Mouse (Mus musculus) heart, postnatal 25 days (tissue): Measurements from ENCODE around the gene Bbs2. TPM values are rescaled to one million over a fixed set of nuclear protein-coding genes. Genes with fewer than 3 reads are reported as not detected.

Source experiments
- DNase-seq: peaks from one replicate; pipeline ENCODE4 v3.0.0; 2022; ENCODE audit warnings: low spot score
- intact Hi-C: fragments of 180-260 bp; cut with DNase I; formaldehyde crosslinking; loops from one replicate; pipeline ENCODE4 v1.15.1; 2025
- total RNA-seq, 2 experiments: library from RNA; stranded (reverse); gene quantifications; 2 replicates each; pipeline ENCODE4 v1.2.3; 2021

Bbs2 gene
- total RNA-seq, 2 experiments from 2014 or later: 4.2 to 7.4 TPM

DNA sequence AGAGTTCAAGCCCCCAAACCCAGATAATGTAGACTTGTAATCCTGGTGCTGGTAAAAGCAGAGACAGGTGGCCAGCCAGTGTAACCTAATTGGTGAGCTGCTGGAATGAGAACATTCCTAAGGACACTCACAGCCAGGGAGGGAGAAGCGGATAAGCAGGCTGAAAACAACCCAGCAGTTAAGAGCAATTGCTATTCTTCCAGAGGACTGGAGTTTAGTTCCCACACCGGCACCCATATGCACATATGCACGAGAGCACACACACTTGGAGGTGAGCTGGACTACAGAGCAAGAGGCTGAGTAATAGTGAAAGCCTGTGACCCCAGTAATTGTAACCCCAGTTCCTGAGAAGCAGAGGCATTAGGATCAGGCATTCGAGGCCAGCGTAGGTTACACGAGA lies 74.8 kb downstream of the Bbs2 start:
- DNase-seq: no peak
- intact Hi-C loops: no loop called here

Other genes with a start within 250 kb of the Bbs2 start
- gene Amfr, start 86.1 kb downstream of the Bbs2 start, total RNA-seq: 100 to 1,000 TPM; 112 to 121 TPM
- 10 to 100 TPM; 24.8 to 27.1 TPM for gene Nudt21, start 61.9 kb downstream of the Bbs2 start, total RNA-seq
- 10 to 100 TPM; 29.5 to 30.1 TPM for gene Ogfod1, start 61.7 kb downstream of the Bbs2 start, total RNA-seq
- not detected for gene Mt4, start 38.3 kb upstream of the Bbs2 start, total RNA-seq
- gene Mt3, start 53.7 kb upstream of the Bbs2 start, total RNA-seq: 1 to 10 TPM; 3.2 to 5.6 TPM
- 100 to 1,000 TPM in 1 of 2 experiments, 10 to 100 TPM in 1; 47.6 to 115 TPM for gene Mt2, start 73.7 kb upstream of the Bbs2 start, total RNA-seq
- 100 to 1,000 TPM; 270 to 370 TPM for gene Mt1, start 80.2 kb upstream of the Bbs2 start, total RNA-seq
- 10 to 100 TPM; 15.3 to 15.5 TPM for gene Nup93, start 115.6 kb upstream of the Bbs2 start, total RNA-seq
- under 1 TPM; 0.14 to 0.26 TPM for gene Slc12a3, start 230.3 kb upstream of the Bbs2 start, total RNA-seq